Mouse (Mus musculus): ENCODE results near the gene Txndc5.

Gene Txndc5

GRCm38 (mm10) chr13:38525261-38525660 lies 3.4 kb downstream of the Txndc5 start:
- DNase-seq: no peak

GRCm38 (mm10) chr13:38523231-38523630 lies 5.4 kb downstream of the Txndc5 start:
- no peak for DNase-seq

GRCm38 (mm10) chr13:38522056-38522654 lies 6.5 kb downstream of the Txndc5 start:
- DNase-seq: no peak

DNA sequence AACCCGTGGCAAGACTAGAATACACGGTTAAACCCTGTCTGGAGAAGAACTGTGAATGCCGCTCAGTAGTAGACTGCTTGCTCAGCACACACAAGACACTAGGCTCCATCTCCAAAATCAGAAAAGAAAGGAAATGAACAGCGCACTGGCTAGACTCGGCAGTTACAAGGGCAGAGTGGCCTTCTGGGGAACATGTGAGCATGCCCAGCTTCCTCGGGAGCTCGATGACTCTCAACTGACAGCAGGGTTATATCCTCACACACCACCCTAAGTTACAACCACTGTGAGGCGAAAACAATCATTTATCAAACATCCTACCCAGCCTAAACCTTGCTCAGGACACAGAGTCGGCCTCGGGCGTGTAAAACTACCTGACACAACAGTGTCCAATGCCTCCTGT lies 8.3 kb downstream of the Txndc5 start:
- DNase-seq: no peak

DNA sequence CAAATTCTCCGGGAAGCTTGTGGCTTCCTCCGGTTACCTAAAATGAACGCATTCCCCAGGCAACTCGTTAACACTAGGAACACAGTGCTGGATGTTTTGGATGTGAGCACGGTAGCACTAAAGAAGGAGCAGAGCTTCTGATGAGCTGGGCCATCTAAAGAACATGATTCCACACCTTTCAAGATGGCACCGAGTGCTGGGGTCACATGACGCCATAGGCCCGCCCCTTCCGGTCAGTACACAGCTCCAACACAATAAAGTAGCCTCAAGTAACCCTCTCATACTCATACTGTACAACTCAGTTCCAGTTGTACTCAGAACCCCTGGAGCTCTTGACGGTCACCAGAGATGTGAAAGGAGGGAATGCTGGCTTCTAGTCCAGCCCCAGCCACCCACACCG lies 12.0 kb downstream of the Txndc5 start:
- no peak for DNase-seq

GRCm38 (mm10) chr13:38515845-38516244 lies 12.8 kb downstream of the Txndc5 start:
- no peak for DNase-seq

DNA sequence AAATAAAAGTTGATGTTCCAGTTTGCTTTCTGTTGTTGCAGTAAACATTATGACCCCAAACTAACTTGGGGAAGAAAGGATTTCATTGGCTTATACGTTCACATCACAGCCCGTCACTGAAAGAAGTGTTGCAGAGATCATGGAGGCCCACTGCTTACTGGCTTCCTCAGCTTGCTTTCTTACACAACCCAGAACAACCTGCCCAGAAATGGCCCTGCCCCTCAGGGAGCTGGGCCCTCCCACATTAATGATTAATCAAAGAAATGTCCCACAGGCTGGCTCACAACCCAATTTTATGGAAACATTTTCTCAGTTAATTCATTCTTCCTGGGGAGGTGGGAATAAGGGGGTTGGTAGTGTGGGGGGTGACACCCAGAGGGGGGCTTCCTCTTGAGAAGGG lies 13.2 kb downstream of the Txndc5 start:
- DNase-seq: no peak

DNA sequence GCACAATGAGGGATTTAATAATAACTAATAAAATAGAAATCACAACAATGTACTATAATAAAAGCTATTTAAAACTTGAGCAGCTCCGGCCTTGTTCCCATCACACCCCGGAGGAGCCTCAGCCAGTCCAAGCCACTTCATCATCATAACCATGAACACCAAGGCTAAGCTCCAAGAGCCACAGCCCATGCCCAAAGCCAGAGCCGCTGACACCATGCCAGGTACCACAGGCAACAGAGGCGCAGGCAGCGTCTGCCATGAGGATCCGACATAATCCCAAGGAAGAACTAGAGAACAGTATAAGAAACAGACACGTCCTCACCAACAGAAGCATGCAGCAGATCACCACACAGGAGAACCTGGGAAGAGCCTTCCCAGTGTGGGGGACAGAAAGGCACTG lies 14.7 kb downstream of the Txndc5 start:
- DNase-seq: no peak

DNA sequence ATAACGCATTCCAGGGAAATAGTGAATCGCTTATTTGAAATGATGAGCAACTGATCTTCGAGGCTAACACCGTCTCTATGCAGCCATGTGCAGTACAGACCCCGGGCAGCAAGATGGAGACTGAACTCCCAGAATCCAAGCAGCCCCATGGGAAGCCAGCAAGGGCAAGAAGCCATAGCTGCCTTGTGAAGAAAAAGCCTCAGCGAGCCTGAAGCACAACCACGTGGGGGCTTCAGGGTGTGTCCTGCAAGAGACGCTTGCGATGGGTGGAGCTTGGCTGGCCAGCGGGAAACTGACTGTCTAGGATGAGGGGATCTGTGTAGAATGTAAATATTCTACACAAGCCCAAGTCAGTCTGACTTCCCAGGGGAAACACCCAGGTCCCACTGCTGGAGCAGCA lies 16.6 kb downstream of the Txndc5 start:
- DNase-seq: no peak

DNA sequence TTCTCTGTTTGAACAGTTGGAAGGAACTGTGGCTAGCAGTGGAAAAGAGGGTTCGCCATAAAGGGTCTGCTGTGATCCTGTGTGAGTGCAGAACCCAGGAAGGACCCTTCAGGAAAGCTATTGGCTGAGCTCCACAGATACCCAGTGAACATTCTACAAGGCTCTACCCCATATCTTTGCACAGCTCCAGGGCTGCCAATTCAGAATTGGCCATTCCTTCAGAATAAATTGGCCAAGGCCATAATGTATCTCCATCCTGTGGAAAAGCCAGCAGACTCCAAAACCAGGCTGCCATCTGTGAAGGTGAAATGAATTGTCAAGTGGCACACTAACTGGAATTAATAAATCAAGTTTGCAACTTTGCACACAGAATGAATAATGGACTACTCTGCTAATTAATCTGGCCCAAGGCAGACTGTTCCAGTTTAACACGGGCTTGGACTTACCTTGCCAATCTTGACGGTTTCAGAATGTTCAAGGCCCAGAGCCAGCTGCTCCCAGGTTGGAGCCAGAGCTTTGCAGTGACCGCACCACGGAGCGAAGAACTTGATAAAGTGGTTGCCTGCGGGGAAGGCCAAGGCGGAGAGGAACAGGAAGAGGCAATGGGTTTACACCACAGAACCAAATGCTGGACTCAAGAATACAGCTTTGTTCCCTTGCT lies 18.8 kb downstream of the Txndc5 start:
- DNase-seq: no peak

DNA sequence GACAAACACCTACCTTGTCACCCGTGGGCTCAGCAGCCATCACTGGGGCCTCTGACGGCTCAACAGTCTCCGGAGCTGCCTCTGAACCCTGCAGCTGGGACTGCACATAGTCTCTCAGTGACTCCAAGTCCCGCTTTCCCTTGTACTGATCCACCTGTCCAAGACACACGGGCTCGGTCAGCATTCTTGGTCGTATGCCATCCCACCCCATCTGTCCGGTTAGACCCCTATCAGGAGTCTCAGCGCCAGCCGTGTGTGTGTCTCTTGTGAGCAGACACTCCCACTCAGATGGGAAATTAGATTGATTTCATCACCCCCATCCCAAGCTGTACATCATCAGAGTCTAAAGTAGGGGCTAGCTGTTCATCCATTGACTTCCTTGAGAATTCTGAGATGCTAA lies 21.7 kb downstream of the Txndc5 start:
- no peak for DNase-seq

- no peak for DNase-seq
Observed at GRCm38 (mm10) chr13:38506320-38506719, 22.3 kb downstream of the Txndc5 start.

- no peak for DNase-seq
Observed at GRCm38 (mm10) chr13:38503137-38503849, 25.3 kb downstream of the Txndc5 start.

DNA sequence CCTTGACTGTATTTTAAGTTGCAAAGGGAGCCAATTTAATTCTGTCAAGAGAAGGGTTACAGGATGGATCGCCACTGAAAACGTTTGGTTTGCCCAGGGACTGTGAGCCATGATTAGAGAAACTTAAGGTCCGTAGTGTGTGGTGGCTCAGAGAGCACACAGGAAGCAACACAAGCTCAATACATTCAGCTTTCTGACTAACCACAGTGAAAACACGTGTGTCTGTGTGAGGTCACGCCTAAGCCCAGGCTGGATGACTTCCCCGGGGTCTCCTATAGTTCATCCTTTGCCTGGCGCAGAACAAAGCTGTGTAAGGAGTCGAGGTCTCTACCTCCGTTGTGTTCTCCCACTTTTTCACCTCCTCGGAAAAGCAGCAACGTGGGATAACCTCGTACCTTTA lies 27.3 kb downstream of the Txndc5 start:
- DNase-seq: no peak

DNA sequence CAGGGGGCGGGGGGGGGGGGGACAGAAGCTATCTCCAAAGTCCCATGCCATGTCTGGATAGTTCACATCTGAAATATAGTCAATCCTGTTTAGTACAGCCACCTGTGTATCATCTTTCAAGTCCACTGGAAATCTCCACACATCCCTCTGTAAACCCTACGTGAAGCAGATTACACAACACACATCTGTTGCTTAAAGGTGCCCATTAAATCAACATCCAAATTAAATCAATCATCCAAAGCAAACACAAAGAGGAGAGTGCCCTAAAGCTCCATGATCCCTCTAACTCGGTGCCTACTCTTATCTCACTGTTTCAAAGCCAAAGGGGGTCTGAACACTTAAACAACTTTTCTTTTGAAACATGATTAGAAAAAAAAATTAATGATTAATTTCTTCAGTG lies 31.9 kb downstream of the Txndc5 start:
- no peak for DNase-seq

- no peak for DNase-seq
Observed at GRCm38 (mm10) chr13:38486767-38487166, 41.9 kb downstream of the Txndc5 start.

- DNase-seq: peak; percentile 11
Observed at GRCm38 (mm10) chr13:38484701-38485100, 43.9 kb downstream of the Txndc5 start.

GRCm38 (mm10) chr13:38481021-38481420 lies 47.6 kb downstream of the Txndc5 start:
- DNase-seq: no peak

- DNase-seq: no peak
Observed at GRCm38 (mm10) chr13:38476936-38477335, 51.7 kb downstream of the Txndc5 start.

DNA sequence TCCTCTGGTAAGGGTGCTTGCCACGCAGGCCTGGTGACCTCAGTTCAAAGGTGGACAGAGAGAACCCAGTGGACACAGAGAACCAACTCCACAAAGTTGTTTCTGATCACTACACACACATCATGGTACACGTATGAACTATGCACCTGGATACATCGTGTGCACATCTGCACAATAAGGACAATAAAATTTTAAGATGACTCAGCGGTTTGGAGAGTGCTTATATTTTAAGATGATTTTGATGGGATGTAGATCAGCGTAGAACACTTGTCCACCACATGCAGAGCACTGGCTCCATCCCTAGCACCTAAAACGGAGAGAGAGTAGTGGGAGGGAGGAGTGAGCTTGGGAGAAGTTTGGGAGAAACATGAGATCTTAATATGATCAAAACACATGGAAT lies 55.1 kb downstream of the Txndc5 start:
- no peak for DNase-seq

DNA sequence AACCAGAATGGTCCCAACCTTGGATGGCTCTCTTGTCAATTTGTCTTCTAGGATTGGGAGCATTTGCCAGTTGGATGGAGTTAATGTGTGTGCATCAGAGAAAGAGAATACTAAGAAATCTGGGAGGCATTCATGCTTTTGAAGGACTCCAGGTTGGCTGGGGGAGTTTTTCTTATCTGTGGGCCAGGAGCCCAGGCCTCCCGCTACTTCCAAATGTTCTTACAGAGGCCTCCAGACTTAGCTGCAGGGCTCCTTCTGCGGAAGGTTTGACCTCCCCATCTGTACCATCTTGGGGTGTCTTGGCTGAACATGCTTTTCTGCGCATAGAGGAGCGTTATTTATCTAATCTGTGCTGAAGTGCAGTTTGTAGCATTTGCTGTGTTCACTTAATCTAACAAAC lies 56.0 kb downstream of the Txndc5 start:
- no peak for DNase-seq

GRCm38 (mm10) chr13:38470882-38471281 lies 57.7 kb downstream of the Txndc5 start:
- no peak for DNase-seq

- no peak for DNase-seq
Observed at GRCm38 (mm10) chr13:38463410-38463809, 65.2 kb downstream of the Txndc5 start.

GRCm38 (mm10) chr13:38451446-38451845 lies 77.2 kb downstream of the Txndc5 start:
- no peak for DNase-seq
